Mouse (Mus musculus): ENCODE data around the gene Zmynd10.
A peak's percentile ranks its signal among the peaks of the same experiment; 100 is the strongest.

Gene Zmynd10

GRCm38 (mm10) chr9:107539940-107540339 lies 7.2 kb upstream of the Zmynd10 start:
- DNase-seq (ENCODE audit: low read depth, low spot score) = no peak

- no peak for DNase-seq (ENCODE audit: low read depth, low spot score)
These were observed 6.7 kb upstream of the Zmynd10 start for GRCm38 (mm10) chr9:107540420-107540819.

GRCm38 (mm10) chr9:107541005-107541404 lies 6.1 kb upstream of the Zmynd10 start:
- no peak for DNase-seq (ENCODE audit: low read depth, low spot score)

GRCm38 (mm10) chr9:107541474-107542351 lies 5.4 kb upstream of the Zmynd10 start, which contains the start of the genes Cyb561d2 and Nprl2:
Cyb561d2 (minus strand) TSS chr9:107542193.
Nprl2 (plus strand) TSS chr9:107542226.
- peak; percentile 94 for DNase-seq (ENCODE audit: low read depth, low spot score)

- no peak for DNase-seq (ENCODE audit: low read depth, low spot score)
These were observed 4.8 kb upstream of the Zmynd10 start for GRCm38 (mm10) chr9:107542352-107542686.

DNA sequence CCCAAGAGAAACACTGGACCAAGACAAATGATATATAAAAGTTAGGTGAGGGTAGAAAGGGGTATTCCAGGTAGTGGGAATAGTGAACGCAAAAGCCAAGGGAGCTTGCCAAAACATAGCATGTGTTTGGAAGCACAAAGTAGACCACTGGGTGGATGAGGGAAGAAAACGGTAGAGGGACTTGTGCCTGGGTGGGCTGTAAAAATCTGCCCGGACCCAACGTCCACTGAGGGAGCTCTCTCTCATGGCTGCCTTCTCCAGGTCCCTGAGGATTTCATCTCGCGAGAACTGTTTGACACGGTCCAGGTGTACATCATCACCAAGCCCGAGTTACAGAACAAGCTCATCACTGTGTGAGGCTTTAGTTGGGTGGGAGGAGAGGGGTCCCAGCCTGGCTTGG lies 4.4 kb upstream of the Zmynd10 start:
- DNase-seq (ENCODE audit: low read depth, low spot score) = no peak

- DNase-seq (ENCODE audit: low read depth, low spot score) = no peak
These were observed 3.8 kb upstream of the Zmynd10 start for GRCm38 (mm10) chr9:107543299-107543698.

DNA sequence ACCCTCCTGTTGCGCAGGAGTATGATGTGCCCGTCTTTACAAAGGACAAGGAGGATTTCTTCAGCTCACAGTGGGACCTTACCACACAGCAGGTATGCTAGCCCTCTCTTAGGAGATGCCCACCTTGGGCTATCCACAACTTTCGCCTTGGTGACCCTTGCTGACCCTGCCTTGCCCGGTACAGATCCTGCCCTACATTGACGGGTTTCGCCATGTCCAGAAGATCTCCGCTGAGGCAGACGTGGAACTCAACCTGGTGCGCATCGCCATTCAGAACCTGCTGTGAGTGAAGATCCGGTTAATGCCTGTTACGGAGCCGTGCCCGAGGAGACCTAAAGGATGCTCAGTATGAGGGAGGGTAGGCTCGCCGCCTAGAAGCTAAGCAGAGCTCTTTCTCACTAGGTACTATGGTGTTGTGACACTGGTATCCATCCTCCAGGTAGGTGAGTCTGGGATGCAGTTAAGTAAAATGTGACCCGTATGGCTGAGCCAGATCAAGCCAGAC lies 2.9 kb upstream of the Zmynd10 start:
- DNase-seq (ENCODE audit: low read depth, low spot score) = no peak

GRCm38 (mm10) chr9:107544729-107545128 lies 2.4 kb upstream of the Zmynd10 start:
- DNase-seq (ENCODE audit: low read depth, low spot score) = no peak

- DNase-seq (ENCODE audit: low read depth, low spot score) = no peak
These were observed 1.9 kb upstream of the Zmynd10 start for GRCm38 (mm10) chr9:107545199-107545598.

DNA sequence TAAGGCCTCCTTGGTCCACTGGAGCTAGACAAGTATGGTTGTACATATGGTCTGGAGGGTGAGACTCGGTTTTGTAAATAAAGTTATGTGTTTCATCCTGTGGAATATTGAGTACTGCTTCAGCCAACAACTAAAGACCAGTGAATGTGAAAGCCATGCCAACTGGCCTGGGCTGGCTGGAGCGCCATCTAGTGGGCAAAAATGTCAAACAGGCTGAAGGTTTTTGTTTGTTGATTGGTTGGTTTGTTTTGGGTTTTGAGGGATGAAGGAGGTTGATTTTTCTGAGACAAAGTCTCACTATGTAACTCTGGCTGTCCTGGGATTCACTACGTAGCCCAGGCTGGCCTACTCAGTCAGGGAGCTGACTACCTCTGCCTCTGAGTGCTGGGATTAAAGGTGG lies 1.5 kb upstream of the Zmynd10 start:
- peak; percentile 86 for DNase-seq (ENCODE audit: low read depth, low spot score)

DNA sequence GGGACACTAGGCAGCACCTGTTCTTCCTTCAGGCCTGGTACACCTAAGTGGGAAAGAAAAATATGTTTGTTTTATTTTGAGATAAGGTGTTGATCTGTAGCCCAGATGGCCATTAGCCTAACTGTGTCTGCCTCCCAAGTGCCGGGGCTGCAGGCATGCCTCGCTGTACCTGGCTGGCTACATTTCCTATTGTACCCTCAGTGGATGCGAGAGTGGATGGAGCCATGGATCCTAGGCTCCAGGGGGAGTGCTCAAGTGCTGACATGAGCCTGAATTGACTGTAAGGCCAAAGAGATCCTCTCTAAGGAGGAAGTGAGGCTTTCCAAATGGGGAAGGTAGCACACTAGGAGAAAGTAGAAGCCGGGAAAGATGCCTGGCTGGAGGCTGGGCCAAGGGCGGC lies 859 bp downstream of the Zmynd10 start:
- no peak for DNase-seq (ENCODE audit: low read depth, low spot score)

DNA sequence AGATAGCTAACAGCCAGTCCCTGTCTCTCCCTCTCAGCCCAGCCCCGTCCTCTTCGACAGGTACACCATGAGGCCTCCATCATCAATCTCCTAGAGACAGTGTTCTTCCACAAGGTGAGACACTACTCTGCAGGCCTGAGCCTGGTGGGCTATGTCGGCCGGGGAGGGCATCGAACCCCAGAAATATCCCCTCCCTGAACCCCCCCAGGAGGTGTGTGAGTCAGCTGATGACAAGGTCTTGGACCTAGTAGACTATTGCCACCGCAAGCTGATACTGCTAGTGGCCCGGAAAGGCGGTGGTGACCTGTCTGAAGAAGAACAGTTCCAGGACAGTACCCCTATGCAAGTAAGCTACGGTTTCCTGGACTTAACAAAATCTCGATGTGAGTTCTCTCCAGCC lies 1.7 kb downstream of the Zmynd10 start:
- DNase-seq (ENCODE audit: low read depth, low spot score) = no peak

DNA sequence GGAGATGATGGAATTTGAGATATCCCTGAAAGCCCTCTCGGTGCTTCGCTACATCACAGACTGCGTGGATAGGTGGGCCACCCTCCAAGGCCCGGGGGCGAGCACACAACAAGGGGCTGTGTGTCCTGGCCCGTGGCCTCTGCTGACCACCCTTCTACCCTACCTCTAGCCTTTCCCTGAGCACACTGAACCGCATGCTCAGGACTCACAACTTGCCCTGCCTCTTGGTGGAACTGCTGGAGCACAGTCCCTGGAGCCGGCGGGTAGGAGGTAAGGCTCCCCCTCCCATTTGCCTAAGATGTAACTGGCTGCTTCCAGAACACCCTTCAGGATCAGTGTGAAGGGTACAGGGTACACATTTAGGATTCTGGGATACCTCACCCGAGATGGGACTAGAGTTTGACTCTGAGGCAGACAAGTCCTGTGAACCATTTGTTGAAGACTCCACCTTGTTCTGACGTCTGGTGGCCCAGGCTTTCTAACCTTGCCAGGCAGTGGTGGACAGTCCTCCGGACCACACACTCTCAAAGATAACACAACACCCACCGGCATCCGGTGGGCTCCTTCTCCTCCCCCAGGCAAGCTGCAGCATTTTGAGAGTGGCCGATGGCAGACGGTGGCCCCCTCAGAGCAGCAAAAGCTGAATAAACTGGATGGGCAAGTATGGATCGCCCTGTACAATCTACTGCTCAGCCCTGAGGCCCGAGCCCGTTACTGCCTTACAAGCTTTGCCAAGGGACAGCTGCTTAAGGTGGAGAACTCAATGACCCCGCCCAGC lies 2.4 kb downstream of the Zmynd10 start:
- DNase-seq (ENCODE audit: low read depth, low spot score) = no peak

DNA sequence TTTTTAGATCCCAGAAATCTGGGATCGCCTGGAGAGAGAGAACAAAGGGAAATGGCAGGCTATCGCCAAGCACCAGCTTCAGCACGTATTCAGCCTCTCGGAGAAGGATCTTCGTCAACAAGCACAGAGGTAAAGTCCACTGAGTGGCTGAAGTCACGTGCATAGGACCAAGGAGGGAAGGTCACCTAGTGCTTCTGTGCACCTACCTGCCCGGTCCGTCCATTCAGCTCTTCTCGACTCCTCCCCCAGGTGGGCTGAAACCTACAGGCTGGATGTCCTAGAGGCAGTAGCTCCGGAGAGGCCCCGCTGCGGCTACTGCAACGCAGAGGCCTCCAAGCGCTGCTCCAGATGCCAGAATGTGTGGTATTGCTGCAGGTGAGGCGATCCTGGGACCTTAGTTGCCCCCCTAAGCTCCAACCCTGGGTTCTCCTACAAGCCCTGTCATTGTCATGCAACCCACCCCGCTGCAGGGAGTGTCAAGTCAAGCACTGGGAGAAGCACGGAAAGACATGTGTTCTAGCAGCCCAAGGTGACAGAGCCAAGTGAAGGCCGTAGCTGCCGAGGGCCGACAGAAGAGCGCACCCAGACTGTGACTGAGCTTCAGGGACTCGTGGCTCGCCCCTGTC lies 3.5 kb downstream of the Zmynd10 start:
- no peak for DNase-seq (ENCODE audit: low read depth, low spot score)

DNA sequence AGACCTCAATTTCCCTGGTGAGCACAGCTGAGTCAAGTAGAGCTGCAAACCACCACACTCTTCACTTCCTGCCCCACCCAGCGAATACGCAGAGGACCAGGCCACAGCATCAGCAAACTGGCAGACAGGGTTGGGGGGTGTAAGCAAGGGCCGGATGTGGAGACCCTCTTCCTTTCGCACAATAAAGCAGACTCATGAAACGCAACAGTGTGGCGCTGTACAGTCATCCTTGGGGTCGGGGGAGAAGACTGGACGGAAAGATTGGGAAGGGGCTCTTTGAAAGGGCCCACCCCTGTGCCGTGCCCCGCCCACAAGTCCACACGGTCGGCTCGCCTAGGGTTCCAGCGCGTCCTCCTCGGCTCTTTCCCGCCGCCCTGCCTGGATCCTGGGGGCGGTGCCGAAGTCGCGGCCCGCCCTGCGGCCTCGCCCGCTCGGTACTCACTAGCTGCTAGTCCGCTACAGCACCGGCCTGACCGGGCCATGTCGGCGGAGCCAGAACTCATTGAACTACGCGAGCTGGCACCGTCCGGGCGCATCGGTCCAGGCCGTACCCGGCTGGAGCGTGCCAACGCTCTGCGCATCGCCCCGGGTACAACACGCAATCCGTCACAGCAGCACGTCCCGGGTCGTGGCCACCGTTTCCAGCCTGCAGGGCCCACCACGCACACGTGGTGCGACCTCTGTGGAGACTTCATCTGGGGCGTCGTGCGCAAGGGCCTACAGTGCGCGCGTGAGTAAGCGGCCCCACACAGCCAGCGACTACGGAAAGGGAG lies 4.2 kb downstream of the Zmynd10 start, which contains the start of gene Rassf1:
Gene Rassf1, plus strand, starts transcription at position 439 of the 773 bp plus-strand sequence.
- DNase-seq (ENCODE audit: low read depth, low spot score) = peak; percentile 73

GRCm38 (mm10) chr9:107551890-107552355 lies 4.8 kb downstream of the Zmynd10 start:
- peak; percentile 58 for DNase-seq (ENCODE audit: low read depth, low spot score)

- DNase-seq (ENCODE audit: low read depth, low spot score) = no peak
These were observed 5.7 kb downstream of the Zmynd10 start for GRCm38 (mm10) chr9:107552690-107553393.

- DNase-seq (ENCODE audit: low read depth, low spot score) = no peak
These were observed 6.6 kb downstream of the Zmynd10 start for GRCm38 (mm10) chr9:107553541-107554318.
